Mouse (Mus musculus) forebrain, embryonic 12.5 days (tissue): ENCODE measurements around the gene Znrf3. TPM values are rescaled to one million over a fixed set of nuclear protein-coding genes. Genes with fewer than 3 reads are reported as not detected.
"Not testable (repeated sequence)": the region's sequence is repeated elsewhere in the genome, so short reads cannot be mapped to it uniquely, and the experiment has no call there.

Experiments
- ATAC-seq: fragments of 200-750 bp; cut with Nextera tagmentation; 2 replicates; pipeline ENCODE4 v1.8.0; 2017; ENCODE audit warnings: moderate TSS enrichment; ENCODE audit not compliant: low FRiP score
- H3K27ac ChIP-seq: fragments of 300-500 bp; sonication (generic); 2 replicates; pipeline ENCODE4 v1.5.1; 2016; ENCODE audit warnings: mild to moderate bottlenecking
- H3K27me3 ChIP-seq: fragments of 300-500 bp; sonication (generic); 2 replicates; pipeline ENCODE4 v1.6.1; 2016; ENCODE audit warnings: mild to moderate bottlenecking
- H3K36me3 ChIP-seq: fragments of 300-500 bp; sonication (generic); replicated peaks from 2 replicates; pipeline ENCODE4 v1.6.1; 2016; ENCODE audit warnings: mild to moderate bottlenecking
- H3K4me1 ChIP-seq: fragments of 300-500 bp; sonication (generic); 2 replicates; pipeline ENCODE4 v1.6.1; 2016
- H3K4me2 ChIP-seq: fragments of 300-500 bp; sonication (generic); 2 replicates; pipeline ENCODE4 v1.6.1; 2016; ENCODE audit warnings: mild to moderate bottlenecking, moderate library complexity
- H3K4me3 ChIP-seq: fragments of 300-500 bp; sonication (generic); replicated peaks from 2 replicates; pipeline ENCODE4 v1.5.1; 2016; ENCODE audit warnings: mild to moderate bottlenecking
- H3K9ac ChIP-seq: fragments of 300-500 bp; sonication (generic); 2 replicates; pipeline ENCODE4 v1.6.1; 2016; ENCODE audit warnings: mild to moderate bottlenecking
- H3K9me3 ChIP-seq: fragments of 300-500 bp; sonication (generic); 2 replicates; pipeline ENCODE4 v1.6.1; 2016
- WGBS: fragments of 180-500 bp; shearing (Covaris S2); methylation state at CpG from one replicate; pipeline ENCODE4 v1.1.7; 2016; 5-methylcytosine and 5-hydroxymethylcytosine counted together
- polyA plus RNA-seq: library from polyadenylated mRNA; unstranded; fragments of >200 nt; fragmentation: Nextera tagmentation; extraction: Ambion mirVana; gene quantifications from 2 replicates; pipeline ENCODE4 v1.2.1, GENCODE M21; 2016

Znrf3 gene
- polyA plus RNA-seq: 9.0 and 10.3 TPM in 2 replicates

GRCm38 (mm10) chr11:5444599-5445451 is at the start of gene Znrf3:
Znrf3 (minus strand) TSS chr11:5444847.
- Histone ChIP-seq H3K4me2 (peak within 1 kb of the TSS; percentile 92), H3K4me1 (peaks cover 30% of the 10 kb centered on the region), H3K27ac (peak within 1 kb of the TSS; percentile 83), H3K9ac (peak within 1 kb of the TSS; percentile 90), H3K27me3 (peaks cover 15% of the 10 kb centered on the region; the same call in 1 of the 2 replicates), H3K4me3 (peak within 1 kb of the TSS; percentile 86), H3K36me3 (no peaks in the 10 kb centered on the region), H3K9me3 (no peaks in the 10 kb centered on the region)
- peak; percentile 93 for ATAC-seq
- WGBS: under 1% methylated on average over 57 of the region's 106 CpGs

- WGBS: 72% methylated on average over 2 of the region's 2 CpGs
- no peak for ATAC-seq
- H3K36me3 ChIP-seq: no peaks in the 10 kb centered on the region
These were observed 49.2 kb upstream of the Znrf3 start for GRCm38 (mm10) chr11:5493869-5494268.

GRCm38 (mm10) chr11:5491912-5492311 is 47.3 kb upstream of the Znrf3 start:
- 82% methylated on average over 7 of the region's 7 CpGs for WGBS
- ATAC-seq: no peak

More at GRCm38 (mm10) chr11:5493869-5494268, 49.2 kb upstream of the Znrf3 start:
- no peak overlapping the region for H3K9ac ChIP-seq
- no peak overlapping the region for H3K4me3 ChIP-seq
- no peaks in the 10 kb centered on the region for H3K9me3 ChIP-seq
- no peaks in the 10 kb centered on the region for H3K27me3 ChIP-seq
- no peak overlapping the region for H3K27ac ChIP-seq
- H3K4me2 ChIP-seq: no peak overlapping the region
- H3K4me1 ChIP-seq: no peaks in the 10 kb centered on the region

DNA sequence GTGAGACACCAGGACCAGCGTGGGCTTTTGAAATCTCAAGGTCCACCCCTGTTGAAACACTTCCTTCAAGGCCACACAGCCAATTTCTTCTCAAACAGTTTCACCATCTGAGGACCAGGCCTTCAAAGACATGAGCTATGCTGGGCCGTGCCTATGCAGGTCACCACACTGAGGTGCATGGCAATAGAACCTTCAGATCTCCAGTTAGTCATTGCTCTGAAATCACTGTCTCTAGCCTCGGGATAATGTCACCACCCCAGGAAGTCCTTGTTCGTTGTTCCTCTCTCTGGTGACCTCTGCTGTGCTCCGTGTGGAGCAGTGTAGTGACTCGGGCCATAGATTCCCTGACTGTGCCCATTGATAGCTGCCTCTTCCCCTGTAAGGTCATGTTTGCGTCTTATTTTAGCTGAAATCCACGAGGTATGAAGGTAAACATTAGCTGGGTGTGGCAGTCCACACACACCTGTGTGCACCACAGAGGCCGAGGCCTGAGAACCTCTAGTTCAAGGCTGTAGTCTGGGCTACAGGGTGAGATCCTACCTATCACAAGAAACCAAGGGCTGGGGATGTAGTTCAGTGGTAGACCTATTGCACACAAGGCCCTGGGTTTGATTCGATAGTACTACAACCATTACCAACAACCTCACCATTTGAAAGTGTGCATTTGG is 46.5 kb upstream of the Znrf3 start:
- no peaks in the 10 kb centered on the region for H3K27me3 ChIP-seq
- no peaks in the 10 kb centered on the region for H3K4me1 ChIP-seq
- no peak overlapping the region for H3K9ac ChIP-seq
- H3K4me2 ChIP-seq: no peak overlapping the region
- whole genome bisulfite sequencing: 80% methylated on average over 10 of the region's 10 CpGs
- H3K9me3 ChIP-seq: no peaks in the 10 kb centered on the region
- no peak overlapping the region for H3K4me3 ChIP-seq
- no peak for ATAC-seq
- H3K27ac ChIP-seq: no peak overlapping the region
- H3K36me3 ChIP-seq: no peaks in the 10 kb centered on the region

More at GRCm38 (mm10) chr11:5491912-5492311, 47.3 kb upstream of the Znrf3 start:
- H3K4me3 ChIP-seq: no peak overlapping the region
- no peak overlapping the region for H3K9ac ChIP-seq
- H3K4me2 ChIP-seq: no peak overlapping the region
- H3K4me1 ChIP-seq: no peaks in the 10 kb centered on the region
- no peaks in the 10 kb centered on the region for H3K27me3 ChIP-seq
- H3K36me3 ChIP-seq: no peaks in the 10 kb centered on the region
- H3K27ac ChIP-seq: no peak overlapping the region
- H3K9me3 ChIP-seq: no peaks in the 10 kb centered on the region

- not testable (repeated sequence) for H3K9me3 ChIP-seq, H3K36me3 ChIP-seq, H3K4me3 ChIP-seq, H3K9ac ChIP-seq, H3K27ac ChIP-seq, H3K4me1 ChIP-seq, H3K27me3 ChIP-seq, H3K4me2 ChIP-seq, ATAC-seq
- WGBS: 90% methylated on average over 10 of the region's 10 CpGs
These were observed 44.8 kb upstream of the Znrf3 start for GRCm38 (mm10) chr11:5489433-5489832.

DNA sequence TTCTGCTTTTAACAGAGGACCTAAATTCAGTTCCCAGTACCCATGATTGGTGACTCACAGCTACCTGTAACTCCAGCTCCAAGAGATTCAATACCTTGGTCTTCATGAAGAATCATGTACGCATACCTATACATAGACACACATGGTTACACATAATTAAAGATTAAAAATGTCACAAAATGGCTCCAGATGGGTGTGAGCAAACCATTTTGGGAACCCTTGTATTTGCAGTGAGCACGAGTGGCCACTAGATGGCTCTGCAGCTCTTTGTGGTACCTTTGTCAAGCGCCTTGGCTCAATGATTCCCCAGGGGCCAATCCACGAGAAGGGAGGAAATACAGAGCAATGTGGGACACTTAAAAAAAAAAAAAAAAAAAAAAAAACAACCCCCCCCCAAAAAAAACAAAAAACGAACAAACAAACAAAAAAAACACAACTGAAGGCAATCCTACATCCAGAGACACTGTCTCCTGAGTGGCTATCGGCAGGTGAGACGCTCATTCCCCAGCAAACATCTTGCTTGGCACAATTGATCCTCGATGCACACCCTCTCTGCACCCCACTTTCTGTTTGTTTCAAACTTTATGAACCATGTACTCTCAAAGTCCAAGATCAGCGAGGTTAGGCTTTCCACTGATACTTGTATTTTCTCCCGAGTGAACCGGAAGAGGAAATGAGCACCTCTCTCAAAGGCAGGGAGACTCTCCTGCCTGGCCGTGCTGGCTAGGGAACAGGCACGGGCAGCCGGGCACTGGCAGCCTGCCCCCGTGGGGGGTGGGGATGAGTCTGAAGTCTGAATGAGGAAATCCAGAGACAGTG is 40.8 kb upstream of the Znrf3 start:
- no peaks in the 10 kb centered on the region for H3K27me3 ChIP-seq
- H3K36me3 ChIP-seq: no peaks in the 10 kb centered on the region
- no peaks in the 10 kb centered on the region for H3K9me3 ChIP-seq
- ATAC-seq: peak; percentile 84
- H3K9ac ChIP-seq: peak overlapping the region; percentile 41
- H3K4me1 ChIP-seq: 0 out of 2 replicates have a peak, but pooled peaks cover 2% of the 10 kb centered on the region
- 17% methylated on average over 15 of the region's 15 CpGs for WGBS
- peak overlapping the region; percentile 53 for H3K4me2 ChIP-seq
- H3K4me3 ChIP-seq: peak overlapping the region; percentile 32
- H3K27ac ChIP-seq: no peak overlapping the region

- 84% methylated on average over 13 of the region's 13 CpGs for WGBS
- no peak overlapping the region for H3K27ac ChIP-seq
- H3K27me3 ChIP-seq: no peaks in the 10 kb centered on the region
- H3K9me3 ChIP-seq: no peaks in the 10 kb centered on the region
- no peak overlapping the region for H3K4me3 ChIP-seq
- 0 out of 2 replicates have a peak, but pooled peaks cover 2% of the 10 kb centered on the region for H3K4me1 ChIP-seq
- ATAC-seq: no peak
- no peak overlapping the region for H3K9ac ChIP-seq
- H3K36me3 ChIP-seq: no peaks in the 10 kb centered on the region
- H3K4me2 ChIP-seq: no peak overlapping the region
These were observed 37.9 kb upstream of the Znrf3 start for GRCm38 (mm10) chr11:5482581-5482980.

GRCm38 (mm10) chr11:5478831-5479230 is 34.2 kb upstream of the Znrf3 start:
- H3K36me3 ChIP-seq: no peaks in the 10 kb centered on the region
- no peaks in the 10 kb centered on the region for H3K9me3 ChIP-seq
- 93% methylated on average over 3 of the region's 3 CpGs for WGBS
- no peak overlapping the region for H3K9ac ChIP-seq
- no peaks in the 10 kb centered on the region for H3K27me3 ChIP-seq
- no peak for ATAC-seq
- no peak overlapping the region for H3K27ac ChIP-seq
- H3K4me1 ChIP-seq: no peaks in the 10 kb centered on the region
- no peak overlapping the region for H3K4me2 ChIP-seq
- no peak overlapping the region for H3K4me3 ChIP-seq

DNA sequence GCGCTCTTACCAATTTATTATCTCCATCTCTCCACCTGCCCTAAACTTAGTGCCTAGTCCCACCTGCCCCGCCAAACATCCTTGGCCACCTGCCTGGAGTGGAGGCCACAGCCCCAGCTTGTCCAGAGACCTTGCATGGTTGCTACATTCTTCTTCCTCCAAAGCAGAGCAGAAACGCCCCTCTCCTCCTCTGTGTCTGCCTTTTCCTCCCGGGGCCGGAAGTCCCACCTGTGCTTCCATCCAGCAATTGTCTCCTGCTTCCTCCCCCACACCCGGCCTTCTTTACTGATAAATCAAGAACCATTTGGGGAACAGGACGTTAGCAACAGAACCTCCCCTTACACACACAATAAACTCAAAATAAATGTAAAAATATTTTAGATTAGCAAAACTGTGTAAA is 33.5 kb upstream of the Znrf3 start:
- Histone ChIP-seq H3K4me3 (no peak overlapping the region), H3K9ac (no peak overlapping the region), H3K4me1 (no peaks in the 10 kb centered on the region), H3K27ac (no peak overlapping the region), H3K27me3 (no peaks in the 10 kb centered on the region), H3K4me2 (no peak overlapping the region), H3K9me3 (no peaks in the 10 kb centered on the region), H3K36me3 (no peaks in the 10 kb centered on the region)
- WGBS: 87% methylated on average over 7 of the region's 7 CpGs
- ATAC-seq: no peak

GRCm38 (mm10) chr11:5476806-5477205 is 32.2 kb upstream of the Znrf3 start:
- H3K27ac ChIP-seq: no peak overlapping the region
- H3K4me3 ChIP-seq: no peak overlapping the region
- H3K27me3 ChIP-seq: no peaks in the 10 kb centered on the region
- no peaks in the 10 kb centered on the region for H3K36me3 ChIP-seq
- H3K9ac ChIP-seq: no peak overlapping the region
- H3K4me2 ChIP-seq: no peak overlapping the region
- H3K4me1 ChIP-seq: no peaks in the 10 kb centered on the region
- WGBS: 91% methylated on average over 4 of the region's 4 CpGs
- H3K9me3 ChIP-seq: no peaks in the 10 kb centered on the region
- no peak for ATAC-seq

GRCm38 (mm10) chr11:5475556-5476118 is 31.0 kb upstream of the Znrf3 start:
- H3K4me3 ChIP-seq, H3K9me3 ChIP-seq, H3K36me3 ChIP-seq, H3K27me3 ChIP-seq, H3K4me1 ChIP-seq, H3K4me2 ChIP-seq, ATAC-seq, H3K9ac ChIP-seq, H3K27ac ChIP-seq: not testable (repeated sequence)
- WGBS: 87% methylated on average over 2 of the region's 2 CpGs

GRCm38 (mm10) chr11:5474130-5474529 is 29.5 kb upstream of the Znrf3 start:
- H3K27me3 ChIP-seq: no peaks in the 10 kb centered on the region
- 14% methylated on average over 5 of the region's 5 CpGs for WGBS
- no peak for ATAC-seq

More at GRCm38 (mm10) chr11:5474130-5474529, 29.5 kb upstream of the Znrf3 start:
- H3K9ac ChIP-seq: no peak overlapping the region
- H3K27ac ChIP-seq: no peak overlapping the region
- no peak overlapping the region for H3K4me2 ChIP-seq
- H3K9me3 ChIP-seq: no peaks in the 10 kb centered on the region
- H3K4me1 ChIP-seq: no peaks in the 10 kb centered on the region
- no peak overlapping the region for H3K4me3 ChIP-seq
- H3K36me3 ChIP-seq: no peaks in the 10 kb centered on the region
